Mouse (Mus musculus): ENCODE measurements around the gene Rnf213.

- TF ChIP-seq ZNF384 (IDR thresholded peaks at IDR 0.05; ENCODE audit: low read depth, low read length) (no peak), HCFC1 (IDR thresholded peaks at IDR 0.05; ENCODE audit: borderline replicate concordance, insufficient read depth, low read length) (no peak), MAFK (IDR thresholded peaks at IDR 0.05; ENCODE audit: insufficient read depth, low read depth, low read length) (no peak), CHD2 (IDR thresholded peaks at IDR 0.05; ENCODE audit: low read depth, low read length) (no peak), ZC3H11A (IDR thresholded peaks at IDR 0.05; ENCODE audit: borderline replicate concordance, low read depth, low read length) (no peak)
These were observed 8.0 kb upstream of the Rnf213 start for GRCm38 (mm10) chr11:119384904-119385303.

Data from ES-E14 (cell line).